Mouse (Mus musculus): ENCODE measurements around the gene Gata3. TPM values are rescaled to one million over a fixed set of nuclear protein-coding genes. Genes with fewer than 3 reads are reported as not detected.

The Gata3 gene
- polyA plus RNA-seq, 1 experiment from 2014 or later: 11.9 TPM

DNA sequence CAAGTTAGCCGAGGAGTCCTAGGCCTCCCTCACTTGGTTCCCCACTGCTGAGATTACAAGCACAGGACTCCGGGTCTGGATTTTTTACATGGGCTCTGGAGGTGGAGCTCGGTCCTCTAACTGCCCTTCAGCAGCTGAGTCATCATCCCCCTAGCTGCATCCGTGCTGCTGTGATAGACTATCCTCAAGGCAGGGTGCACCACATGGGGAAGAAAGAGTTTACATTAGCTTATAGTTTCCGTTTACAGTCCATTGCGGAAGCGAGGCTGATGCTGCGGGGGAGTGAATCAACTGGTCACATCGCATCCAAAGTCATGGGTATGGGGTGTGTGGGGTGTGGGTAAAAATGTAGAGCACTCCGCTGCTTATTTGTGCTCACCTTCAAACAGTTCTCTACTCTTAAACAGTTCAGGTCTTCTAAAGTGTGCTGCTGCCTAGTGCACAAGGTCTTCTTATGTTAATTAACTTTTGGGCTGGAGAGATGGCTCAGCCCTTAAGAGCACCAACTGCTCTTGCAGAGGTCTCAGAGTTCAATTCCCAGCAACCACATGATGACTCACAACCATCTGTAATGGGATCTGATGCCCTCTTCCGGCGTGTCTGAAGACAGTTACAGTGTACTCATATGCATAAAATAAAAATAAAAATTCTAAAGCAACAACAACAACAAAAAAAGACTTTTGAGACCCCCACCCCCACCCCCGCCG is 14.2 kb upstream of the Gata3 start:
- no peak for ATAC-seq (replicated peaks; ENCODE audit: extremely low read depth, insufficient read depth, low FRiP score)
- WGBS: 55% methylated on average over 14 of the region's 14 CpGs
- no peak overlapping the region for H3K4me2 ChIP-seq (ENCODE audit: low read depth, low read length)
- H3K4me1 ChIP-seq (ENCODE audit: control insufficient read depth, insufficient read depth, low read length): peaks cover 5% of the 10 kb centered on the region; the same call in 1 of the 2 replicates
- no peaks in the 10 kb centered on the region for H3K9me3 ChIP-seq (replicated peaks; ENCODE audit: control insufficient read depth, low read length)
- H3K27me3 ChIP-seq (ENCODE audit: control insufficient read depth, insufficient read depth, low read length): peaks cover 8% of the 10 kb centered on the region
- H3K4me3 ChIP-seq (ENCODE audit: low read length): no peak overlapping the region
- no peak overlapping the region for H3K27ac ChIP-seq (ENCODE audit: low read length)
- H3K36me3 ChIP-seq (ENCODE audit: control insufficient read depth, insufficient read depth): no peaks in the 10 kb centered on the region
- no peak overlapping the region for H3K9ac ChIP-seq (ENCODE audit: low read length)

DNA sequence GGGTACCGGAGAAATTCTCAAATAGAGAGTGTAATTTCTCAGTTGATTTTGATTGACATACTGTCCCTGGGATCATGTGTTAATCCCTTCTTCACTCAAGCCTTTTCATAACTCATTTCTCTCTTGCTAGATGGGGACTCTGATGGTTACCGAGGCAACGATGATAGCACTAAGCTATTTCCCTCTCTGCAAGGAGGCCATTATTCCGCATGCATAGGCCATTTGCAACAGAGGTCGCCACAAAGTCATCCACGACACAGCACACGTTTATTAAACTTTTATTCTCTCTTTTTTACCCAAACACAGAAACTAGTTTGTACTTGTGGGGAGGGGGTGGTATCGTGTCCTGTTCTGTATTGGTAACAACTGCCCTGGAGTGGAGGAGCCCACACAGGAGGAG is 8.0 kb upstream of the Gata3 start:
- H3K9ac ChIP-seq (ENCODE audit: low read length): no peak overlapping the region
- ATAC-seq (replicated peaks; ENCODE audit: extremely low read depth, insufficient read depth, low FRiP score): no peak

DNA sequence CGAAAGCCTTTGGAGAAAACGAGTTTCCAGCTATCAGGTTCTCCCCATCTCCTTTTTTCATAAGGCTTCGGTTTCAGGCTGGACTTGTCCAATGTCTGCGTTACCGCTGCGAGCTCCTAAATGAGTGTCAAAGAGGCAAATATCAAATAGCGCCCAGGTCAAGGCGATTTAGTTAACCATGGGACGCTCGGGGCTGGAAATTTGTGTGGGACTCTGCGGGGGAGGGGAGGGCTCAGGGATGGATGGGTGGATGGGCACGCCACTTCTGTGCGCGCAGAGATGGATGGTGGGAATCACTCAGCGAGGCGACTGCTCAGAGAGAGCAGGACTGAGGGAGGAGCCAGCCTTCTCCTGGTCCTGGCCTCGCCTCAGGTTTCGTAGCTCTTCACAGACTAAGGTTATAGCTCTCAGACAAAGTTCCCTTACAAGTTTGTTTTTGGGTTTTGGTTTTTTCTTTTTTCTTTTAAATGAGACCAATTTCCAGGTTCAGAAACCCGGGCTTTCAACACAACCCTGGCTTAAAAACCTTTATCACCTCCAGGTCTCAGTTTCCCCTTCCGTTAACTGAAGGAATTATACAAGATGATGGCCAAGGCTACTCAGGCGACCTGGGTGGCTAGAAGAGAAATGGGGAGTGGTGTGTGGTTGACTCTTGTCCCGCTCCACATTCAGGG is 6.4 kb upstream of the Gata3 start:
- H3K4me3 ChIP-seq (ENCODE audit: low read length): peak overlapping the region; percentile 11; the same call in 1 of the 2 replicates
- H3K27ac ChIP-seq (ENCODE audit: low read length): no peak overlapping the region

More for the DNA sequence above, 8.0 kb upstream of the Gata3 start:
- H3K27me3 ChIP-seq (ENCODE audit: control insufficient read depth, insufficient read depth, low read length): peaks cover 68% of the 10 kb centered on the region
- no peak overlapping the region for H3K27ac ChIP-seq (ENCODE audit: low read length)
- H3K9me3 ChIP-seq (replicated peaks; ENCODE audit: control insufficient read depth, low read length): no peaks in the 10 kb centered on the region
- H3K4me2 ChIP-seq (ENCODE audit: low read depth, low read length): no peak overlapping the region
- H3K4me1 ChIP-seq (ENCODE audit: control insufficient read depth, insufficient read depth, low read length): peaks cover 3% of the 10 kb centered on the region; the same call in 1 of the 2 replicates
- no peaks in the 10 kb centered on the region for H3K36me3 ChIP-seq (ENCODE audit: control insufficient read depth, insufficient read depth)
- WGBS: 28% methylated on average over 8 of the region's 8 CpGs
- no peak overlapping the region for H3K4me3 ChIP-seq (ENCODE audit: low read length)

DNA sequence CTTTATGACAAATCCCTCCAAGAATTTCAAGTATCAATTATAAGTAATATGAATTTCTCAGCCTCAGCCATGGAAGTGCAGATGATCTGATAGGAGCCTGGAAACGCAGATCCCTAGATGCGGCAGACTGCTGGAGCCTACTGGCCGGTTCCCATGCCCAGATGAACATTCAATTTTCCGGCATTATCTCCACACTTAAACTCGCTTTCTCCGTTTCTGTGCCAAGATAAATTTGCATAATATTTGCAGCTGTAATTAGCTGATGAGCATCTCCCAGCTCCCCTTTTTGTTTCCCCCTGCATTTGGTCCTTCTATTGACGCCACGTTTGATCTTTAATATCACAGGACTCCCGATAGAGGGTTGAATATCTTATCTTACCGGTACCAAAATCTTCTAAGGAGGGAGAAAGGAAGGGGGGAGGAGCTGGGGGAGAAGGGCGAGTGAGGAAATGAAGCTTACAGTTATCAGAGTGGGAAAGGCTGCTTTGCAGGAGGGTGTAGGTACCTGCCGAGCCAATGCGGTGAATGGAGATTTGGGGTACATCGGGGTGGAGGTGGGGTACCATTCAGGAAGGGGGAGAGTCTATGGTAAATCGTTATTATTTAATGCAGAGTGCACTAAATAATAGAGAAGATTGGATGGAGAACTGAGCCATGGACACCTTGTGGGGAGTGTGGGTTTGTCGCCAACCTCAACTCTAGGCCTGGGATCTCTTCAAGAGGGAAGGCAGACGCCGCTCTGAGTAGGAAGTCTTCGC is 5.2 kb upstream of the Gata3 start:
- no peak for ATAC-seq (replicated peaks; ENCODE audit: extremely low read depth, insufficient read depth, low FRiP score)
- no peak overlapping the region for H3K4me2 ChIP-seq (ENCODE audit: low read depth, low read length)
- WGBS: 3% methylated on average over 19 of the region's 19 CpGs
- H3K36me3 ChIP-seq (ENCODE audit: control insufficient read depth, insufficient read depth): no peaks in the 10 kb centered on the region
- no peak overlapping the region for H3K9ac ChIP-seq (ENCODE audit: low read length)
- H3K4me3 ChIP-seq (ENCODE audit: low read length): no peak overlapping the region
- no peaks in the 10 kb centered on the region for H3K9me3 ChIP-seq (replicated peaks; ENCODE audit: control insufficient read depth, low read length)
- no peak overlapping the region for H3K27ac ChIP-seq (ENCODE audit: low read length)
- peaks cover 3% of the 10 kb centered on the region; the same call in 1 of the 2 replicates for H3K4me1 ChIP-seq (ENCODE audit: control insufficient read depth, insufficient read depth, low read length)
- H3K27me3 ChIP-seq (ENCODE audit: control insufficient read depth, insufficient read depth, low read length): peaks cover 82% of the 10 kb centered on the region

More for the DNA sequence above, 6.4 kb upstream of the Gata3 start:
- Histone ChIP-seq H3K36me3 (ENCODE audit: control insufficient read depth, insufficient read depth) (no peaks in the 10 kb centered on the region), H3K4me1 (ENCODE audit: control insufficient read depth, insufficient read depth, low read length) (peaks cover 3% of the 10 kb centered on the region; the same call in 1 of the 2 replicates), H3K9ac (ENCODE audit: low read length) (no peak overlapping the region), H3K9me3 (replicated peaks; ENCODE audit: control insufficient read depth, low read length) (no peaks in the 10 kb centered on the region), H3K27me3 (ENCODE audit: control insufficient read depth, insufficient read depth, low read length) (peaks cover 77% of the 10 kb centered on the region), H3K4me2 (ENCODE audit: low read depth, low read length) (peak overlapping the region; percentile 3; the same call in 1 of the 2 replicates)
- ATAC-seq (replicated peaks; ENCODE audit: extremely low read depth, insufficient read depth, low FRiP score): no peak
- WGBS: 3% methylated on average over 22 of the region's 22 CpGs

DNA sequence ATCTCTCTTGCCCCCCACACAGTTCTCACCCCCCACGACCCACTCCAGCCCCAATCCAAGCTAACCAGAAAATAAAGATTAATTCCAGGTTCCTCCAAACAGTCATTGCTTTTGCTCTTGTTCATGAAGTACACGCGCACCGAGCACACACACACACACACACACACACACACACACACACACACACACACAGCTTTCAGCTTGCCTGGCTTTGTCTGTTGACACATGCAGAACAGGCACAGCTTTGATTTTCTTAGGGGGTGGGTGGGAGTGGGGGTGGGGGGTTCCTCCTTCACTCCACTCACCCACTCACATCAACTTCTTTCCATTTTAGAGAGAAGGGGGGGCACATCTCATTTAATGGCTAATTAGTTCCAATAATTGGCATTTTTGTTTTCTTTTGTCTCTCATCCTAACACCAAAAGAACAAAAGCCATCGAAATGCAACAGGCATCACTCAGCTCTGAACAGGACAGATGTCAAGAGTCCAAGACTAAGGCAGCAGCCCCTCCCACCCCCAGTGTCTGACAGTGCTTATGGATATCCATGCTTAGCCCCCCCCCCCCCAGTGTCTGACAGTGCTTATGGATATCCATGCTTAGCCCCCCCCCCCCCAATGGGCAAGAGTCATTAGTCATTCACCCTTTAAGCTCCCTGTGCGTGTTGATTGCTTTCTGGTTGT is 3.6 kb upstream of the Gata3 start:
- Histone ChIP-seq H3K27ac (ENCODE audit: low read length) (no peak overlapping the region), H3K27me3 (ENCODE audit: control insufficient read depth, insufficient read depth, low read length) (peaks cover 87% of the 10 kb centered on the region), H3K9me3 (replicated peaks; ENCODE audit: control insufficient read depth, low read length) (no peaks in the 10 kb centered on the region), H3K36me3 (ENCODE audit: control insufficient read depth, insufficient read depth) (no peaks in the 10 kb centered on the region), H3K4me2 (ENCODE audit: low read depth, low read length) (no peak overlapping the region), H3K4me3 (ENCODE audit: low read length) (no peak overlapping the region), H3K9ac (ENCODE audit: low read length) (no peak overlapping the region), H3K4me1 (ENCODE audit: control insufficient read depth, insufficient read depth, low read length) (peaks cover 8% of the 10 kb centered on the region; the same call in 1 of the 2 replicates)
- 5% methylated on average over 6 of the region's 6 CpGs for WGBS
- ATAC-seq (replicated peaks; ENCODE audit: extremely low read depth, insufficient read depth, low FRiP score): no peak

DNA sequence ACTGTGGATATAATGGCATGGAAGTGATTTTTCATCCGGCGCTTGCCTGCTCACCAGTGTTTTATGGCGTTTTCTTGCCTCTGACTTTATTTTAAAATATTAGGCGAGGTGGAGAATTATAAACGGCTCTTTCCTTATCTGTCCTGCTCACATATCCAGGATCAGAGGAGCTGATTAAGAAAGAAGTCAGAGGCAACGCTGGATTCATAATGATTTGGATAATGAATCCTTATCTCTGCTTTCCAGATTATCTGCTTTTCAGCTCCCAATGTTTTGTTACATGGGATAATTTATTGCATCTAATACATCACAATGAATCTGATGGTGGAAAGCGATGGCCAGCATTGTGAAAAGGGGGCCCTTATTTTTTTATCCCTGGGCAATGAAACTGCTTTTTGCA is 2.7 kb upstream of the Gata3 start:
- Histone ChIP-seq H3K4me3 (ENCODE audit: low read length) (no peak overlapping the region), H3K36me3 (ENCODE audit: control insufficient read depth, insufficient read depth) (no peaks in the 10 kb centered on the region), H3K27ac (ENCODE audit: low read length) (no peak overlapping the region), H3K9ac (ENCODE audit: low read length) (no peak overlapping the region), H3K9me3 (replicated peaks; ENCODE audit: control insufficient read depth, low read length) (no peaks in the 10 kb centered on the region), H3K27me3 (ENCODE audit: control insufficient read depth, insufficient read depth, low read length) (peaks cover 86% of the 10 kb centered on the region), H3K4me2 (ENCODE audit: low read depth, low read length) (no peak overlapping the region), H3K4me1 (ENCODE audit: control insufficient read depth, insufficient read depth, low read length) (peaks cover 8% of the 10 kb centered on the region; the same call in 1 of the 2 replicates)
- 12% methylated on average over 7 of the region's 7 CpGs for WGBS
- ATAC-seq (replicated peaks; ENCODE audit: extremely low read depth, insufficient read depth, low FRiP score): no peak

DNA sequence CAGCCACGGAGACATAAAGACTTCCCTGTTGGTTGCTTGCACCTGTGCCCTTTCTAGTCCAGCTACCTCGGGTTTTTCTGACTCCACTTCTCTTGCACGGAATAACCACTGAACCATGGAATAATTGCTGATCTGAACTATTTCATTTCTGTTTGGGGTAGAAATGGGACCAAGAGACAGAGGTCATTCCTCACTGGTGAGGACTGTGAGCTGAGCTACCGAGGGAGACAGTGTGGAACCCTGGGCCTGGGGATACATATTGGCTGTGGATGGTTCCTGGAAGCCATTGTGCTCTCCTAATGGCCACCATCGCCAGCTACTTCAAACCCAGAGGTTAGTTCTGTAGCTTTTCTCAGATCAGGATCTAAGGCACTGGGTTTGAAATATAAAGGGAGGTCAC is 1.1 kb upstream of the Gata3 start:
- no peak for ATAC-seq (replicated peaks; ENCODE audit: extremely low read depth, insufficient read depth, low FRiP score)
- no peak overlapping the region for H3K9ac ChIP-seq (ENCODE audit: low read length)
- peaks cover 8% of the 10 kb centered on the region; the same call in 1 of the 2 replicates for H3K4me1 ChIP-seq (ENCODE audit: control insufficient read depth, insufficient read depth, low read length)
- H3K4me3 ChIP-seq (ENCODE audit: low read length): no peak overlapping the region
- WGBS: 7% methylated on average over 5 of the region's 5 CpGs
- H3K9me3 ChIP-seq (replicated peaks; ENCODE audit: control insufficient read depth, low read length): no peaks in the 10 kb centered on the region
- no peak overlapping the region for H3K4me2 ChIP-seq (ENCODE audit: low read depth, low read length)
- H3K36me3 ChIP-seq (ENCODE audit: control insufficient read depth, insufficient read depth): no peaks in the 10 kb centered on the region
- H3K27ac ChIP-seq (ENCODE audit: low read length): no peak overlapping the region
- H3K27me3 ChIP-seq (ENCODE audit: control insufficient read depth, insufficient read depth, low read length): peaks cover 86% of the 10 kb centered on the region

DNA sequence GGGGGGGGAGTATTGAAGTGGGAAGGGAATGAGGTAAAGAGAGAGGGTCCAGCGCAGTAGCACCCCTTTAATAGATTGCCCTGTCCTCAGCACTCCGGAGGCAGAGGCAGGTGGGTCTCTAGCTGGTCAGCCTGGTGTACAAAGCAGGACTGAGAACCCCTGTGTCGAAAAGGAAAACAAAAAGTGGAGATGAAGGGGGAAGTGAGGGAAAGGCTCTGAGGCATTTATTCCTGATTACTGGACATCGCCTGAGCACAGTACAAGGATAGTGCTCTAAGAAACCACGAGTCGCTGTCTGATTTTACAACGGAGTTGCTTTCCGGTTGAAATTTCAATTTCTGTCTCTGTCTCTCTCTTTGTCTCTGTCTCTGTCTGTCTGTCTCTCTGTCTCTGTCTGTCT is 417 bp upstream of the Gata3 start:
- 8% methylated on average over 8 of the region's 8 CpGs for WGBS
- Histone ChIP-seq H3K4me1 (ENCODE audit: control insufficient read depth, insufficient read depth, low read length) (0 out of 2 replicates have a peak, but pooled peaks cover 5% of the 10 kb centered on the region), H3K4me3 (ENCODE audit: low read length) (no peak overlapping the region), H3K36me3 (ENCODE audit: control insufficient read depth, insufficient read depth) (no peaks in the 10 kb centered on the region), H3K9ac (ENCODE audit: low read length) (no peak overlapping the region), H3K27ac (ENCODE audit: low read length) (no peak overlapping the region), H3K27me3 (ENCODE audit: control insufficient read depth, insufficient read depth, low read length) (peaks cover 86% of the 10 kb centered on the region), H3K4me2 (ENCODE audit: low read depth, low read length) (no peak overlapping the region; the same call in 1 of the 2 replicates), H3K9me3 (replicated peaks; ENCODE audit: control insufficient read depth, low read length) (no peaks in the 10 kb centered on the region)
- no peak for ATAC-seq (replicated peaks; ENCODE audit: extremely low read depth, insufficient read depth, low FRiP score)
